In genomic region chr5:101538410-101539253, GRCm38 (mm10) we compare ENCODE assay signal across 11 mouse cellular contexts.
DNase-seq lines count a peak whose midpoint lies in the region; ATAC-seq and TF ChIP-seq lines count a peak whose summit lies in the region.
"Had no signal": no experiment of that assay in that cellular context is flagged by ENCODE, and none has a peak within 500 bp of the region (broad histone marks: within the 10 kb centered on the region; RNA-seq: fewer than 3 reads in every experiment).

No protein-coding gene starts in this region.

- H3K9ac ChIP-seq in heart, postnatal 0 days (replicated peaks; ENCODE audit: low read depth, low read length), result no peak overlapping the region
- no peak overlapping the region for H3K9ac ChIP-seq in embryonic facial prominence, embryonic 12.5 days
- H3K9ac ChIP-seq in intestine, embryonic 16.5 days (ENCODE audit: low read depth, low read length), result no peak overlapping the region
- H3K9ac ChIP-seq in neural tube, embryonic 11.5 days (ENCODE audit: low read length), result no peak overlapping the region

- 3% methylated on average over 24 of the region's 24 CpGs for WGBS in heart, postnatal 0 days
- WGBS in embryonic facial prominence, embryonic 12.5 days, result 3% methylated on average over 24 of the region's 24 CpGs
- 6% methylated on average over 24 of the region's 24 CpGs for WGBS in intestine, embryonic 16.5 days
- WGBS in neural tube, embryonic 11.5 days, result 2% methylated on average over 24 of the region's 24 CpGs

- TF ChIP-seq EP300 in heart, postnatal 0 days (IDR thresholded peaks at IDR 0.05; ENCODE audit: low read depth), result no peak

- peak overlapping the region; percentile 27 for H3K4me3 ChIP-seq in heart, postnatal 0 days (ENCODE audit: low read depth, low read length)
- H3K4me3 ChIP-seq in embryonic facial prominence, embryonic 12.5 days, result peak overlapping the region; percentile 12; the same call in 1 of the 2 replicates
- peak overlapping the region; percentile 11; the same call in 1 of the 2 replicates for H3K4me3 ChIP-seq in intestine, embryonic 16.5 days (ENCODE audit: low read length)
- no peak overlapping the region for H3K4me3 ChIP-seq in neural tube, embryonic 11.5 days (ENCODE audit: low read depth, low read length)

- H3K4me2 ChIP-seq in heart, postnatal 0 days (ENCODE audit: low read depth, low read length), result peak overlapping the region; percentile 54
- peak overlapping the region; percentile 35 for H3K4me2 ChIP-seq in embryonic facial prominence, embryonic 12.5 days (replicated peaks)
- H3K4me2 ChIP-seq in intestine, embryonic 16.5 days (ENCODE audit: low read depth, low read length), result peak overlapping the region; percentile 35; the same call in 1 of the 2 replicates
- H3K4me2 ChIP-seq in neural tube, embryonic 11.5 days (ENCODE audit: low read depth), result no peak overlapping the region

- peaks cover 52% of the 10 kb centered on the region for H3K27me3 ChIP-seq in heart, postnatal 0 days (ENCODE audit: control insufficient read depth, insufficient read depth, low read length)
- peaks cover 65% of the 10 kb centered on the region for H3K27me3 ChIP-seq in embryonic facial prominence, embryonic 12.5 days
- H3K27me3 ChIP-seq in intestine, embryonic 16.5 days (replicated peaks; ENCODE audit: control insufficient read depth, insufficient read depth, low read length), result peaks cover 23% of the 10 kb centered on the region
- H3K27me3 ChIP-seq in neural tube, embryonic 11.5 days (ENCODE audit: control insufficient read depth, insufficient read depth, low read length), result peaks cover 87% of the 10 kb centered on the region

- H3K36me3 ChIP-seq in heart, postnatal 0 days (replicated peaks; ENCODE audit: control insufficient read depth, insufficient read depth, low read length), result no peaks in the 10 kb centered on the region
- no peaks in the 10 kb centered on the region for H3K36me3 ChIP-seq in embryonic facial prominence, embryonic 12.5 days
- no peaks in the 10 kb centered on the region for H3K36me3 ChIP-seq in intestine, embryonic 16.5 days (ENCODE audit: control insufficient read depth, insufficient read depth, low read length)
- no peaks in the 10 kb centered on the region for H3K36me3 ChIP-seq in neural tube, embryonic 11.5 days (ENCODE audit: control insufficient read depth, insufficient read depth, low read length)

- H3K4me1 ChIP-seq in heart, postnatal 0 days (ENCODE audit: control insufficient read depth, insufficient read depth), result no peaks in the 10 kb centered on the region
- H3K4me1 ChIP-seq in embryonic facial prominence, embryonic 12.5 days, result peaks cover 16% of the 10 kb centered on the region
- no peaks in the 10 kb centered on the region for H3K4me1 ChIP-seq in intestine, embryonic 16.5 days (ENCODE audit: control insufficient read depth, insufficient read depth, low read length)
- H3K4me1 ChIP-seq in neural tube, embryonic 11.5 days (ENCODE audit: control insufficient read depth, insufficient read depth, low read length), result peaks cover 9% of the 10 kb centered on the region

- no peak overlapping the region for H3K27ac ChIP-seq in heart, postnatal 0 days (ENCODE audit: low read depth)
- no peak overlapping the region for H3K27ac ChIP-seq in embryonic facial prominence, embryonic 12.5 days
- no peak overlapping the region for H3K27ac ChIP-seq in intestine, embryonic 16.5 days (ENCODE audit: low read length)
- no peak overlapping the region for H3K27ac ChIP-seq in neural tube, embryonic 11.5 days (ENCODE audit: low read depth, low read length)
- H3K27ac ChIP-seq: macrophage had no signal

- no peak for TF ChIP-seq CTCF in heart, postnatal 0 days (IDR thresholded peaks at IDR 0.05; ENCODE audit: low read depth)

- DNase-seq in heart, postnatal 0 days (ENCODE audit: low spot score), result no peak
- no peak for DNase-seq in heart, postnatal 36 days
- no peak for DNase-seq in neural tube, embryonic 11.5 days (ENCODE audit: low spot score)
- DNase-seq in thymus, postnatal 4 days, result no peak
- no peak for DNase-seq in T-cell, adult 2 months (ENCODE audit: low spot score)
- DNase-seq in cerebellum, postnatal 4 days (ENCODE audit: low spot score in 2 of 2), result no peak
- DNase-seq: adrenal gland, postnatal 25 days had no signal

- intact Hi-C loops in heart, postnatal 36 days (cut with DNase I), result no loop called here

- ATAC-seq in heart, postnatal 0 days (ENCODE audit: insufficient read depth, low read depth), result no peak
- no peak for ATAC-seq in embryonic facial prominence, embryonic 12.5 days (ENCODE audit: insufficient number of reproducible peaks, insufficient read depth, low FRiP score, low TSS enrichment)
- ATAC-seq in intestine, embryonic 16.5 days, result no peak
- ATAC-seq in neural tube, embryonic 11.5 days (ENCODE audit: insufficient read depth, low FRiP score, low TSS enrichment), result peak; percentile 35; the same call in 1 of the 2 replicates
- ATAC-seq: inflammation-experienced regulatory T-cells, adult 6 months had no signal

- no peaks in the 10 kb centered on the region for H3K9me3 ChIP-seq in heart, postnatal 0 days (replicated peaks; ENCODE audit: control insufficient read depth, low read length)
- H3K9me3 ChIP-seq in embryonic facial prominence, embryonic 12.5 days, result no peaks in the 10 kb centered on the region
- no peaks in the 10 kb centered on the region for H3K9me3 ChIP-seq in intestine, embryonic 16.5 days (ENCODE audit: control insufficient read depth, low read length)
- H3K9me3 ChIP-seq in neural tube, embryonic 11.5 days (ENCODE audit: control insufficient read depth, low read length), result no peaks in the 10 kb centered on the region
